Mouse (Mus musculus) regulatory T cell (primary cell): ENCODE measurements around the gene Csf1.

Source experiments
- in situ Hi-C: fragments of 300-600 bp; cut with MboI, MseI; formaldehyde crosslinking; loops from one replicate; pipeline ENCODE4 v1.15.1; 2025; ENCODE audit warnings: high pct_unique_total_duplicates

Gene Csf1

GRCm38 (mm10) chr3:107703675-107704370 is 56.4 kb downstream of the Csf1 start:
- in situ Hi-C loops: no loop called here

- in situ Hi-C loops: no loop called here
These were observed 58.4 kb downstream of the Csf1 start for GRCm38 (mm10) chr3:107701767-107702394.

- in situ Hi-C loops: no loop called here
These were observed 59.6 kb downstream of the Csf1 start for GRCm38 (mm10) chr3:107700625-107701024.

GRCm38 (mm10) chr3:107696910-107697309 is 63.4 kb downstream of the Csf1 start:
- in situ Hi-C loops: loop anchor here (5.0 kb wide), 1 partner anchor 165 kb away; no protein-coding TSS in a partner anchor

- in situ Hi-C loops: loop anchor here (5.0 kb wide), 1 partner anchor 166 kb away; no protein-coding TSS in a partner anchor
These were observed 64.1 kb downstream of the Csf1 start, which contains the start of gene Ahcyl1 for GRCm38 (mm10) chr3:107695948-107696881. Gene Ahcyl1 (minus strand): TSS chr3:107696560.

GRCm38 (mm10) chr3:107695219-107695947 is 64.9 kb downstream of the Csf1 start:
- in situ Hi-C loops: loop anchor here (5.0 kb wide), 1 partner anchor 167 kb away; no protein-coding TSS in a partner anchor

- in situ Hi-C loops: no loop called here
These were observed 65.9 kb downstream of the Csf1 start for GRCm38 (mm10) chr3:107694256-107694900.
